Mouse (Mus musculus) NIH3T3 (cell line): Measurements from ENCODE around the gene Ttc30a1.
A peak's percentile ranks its signal among the peaks of the same experiment; 100 is the strongest.

Source experiments
- DNase-seq: peaks from one replicate; pipeline ENCODE4 v3.0.0-alpha.2; 2012; ENCODE audit warnings: low read depth

Gene Ttc30a1

DNA sequence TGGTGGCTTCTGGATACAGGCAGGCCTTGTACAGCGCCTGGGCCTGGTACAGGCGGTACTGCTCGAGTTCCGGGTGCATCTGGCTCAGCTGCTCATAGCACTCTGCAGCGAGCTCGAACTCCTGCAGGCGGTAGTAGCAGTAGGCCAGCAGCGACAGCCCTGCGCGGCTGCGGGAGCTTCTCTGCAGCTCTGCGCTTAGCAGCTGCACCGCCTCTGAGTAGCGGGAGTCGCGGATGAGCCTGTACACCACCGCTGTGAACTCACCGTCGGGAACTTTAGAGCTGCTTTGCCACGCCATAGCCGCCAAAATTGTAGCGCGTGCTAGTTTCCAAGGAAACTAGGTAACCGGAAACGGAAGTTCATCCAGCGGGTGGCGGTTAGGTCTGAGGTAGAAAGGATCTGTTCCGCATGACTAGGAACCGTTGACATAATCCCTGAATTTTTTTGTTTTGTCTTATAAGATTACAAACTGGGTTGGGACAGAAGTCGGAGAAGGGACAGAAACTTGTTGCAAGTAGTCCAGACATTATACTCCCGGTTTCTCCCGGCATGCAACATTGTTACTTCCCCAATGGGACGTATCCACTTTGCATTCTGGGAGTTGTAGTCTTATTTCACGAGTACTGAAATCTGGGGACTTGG lies at the start of gene Ttc30a1:
TSS of gene Ttc30a1 (minus strand) at position 528 of the 642 bp plus-strand sequence.
- peak; percentile 83 for DNase-seq

DNA sequence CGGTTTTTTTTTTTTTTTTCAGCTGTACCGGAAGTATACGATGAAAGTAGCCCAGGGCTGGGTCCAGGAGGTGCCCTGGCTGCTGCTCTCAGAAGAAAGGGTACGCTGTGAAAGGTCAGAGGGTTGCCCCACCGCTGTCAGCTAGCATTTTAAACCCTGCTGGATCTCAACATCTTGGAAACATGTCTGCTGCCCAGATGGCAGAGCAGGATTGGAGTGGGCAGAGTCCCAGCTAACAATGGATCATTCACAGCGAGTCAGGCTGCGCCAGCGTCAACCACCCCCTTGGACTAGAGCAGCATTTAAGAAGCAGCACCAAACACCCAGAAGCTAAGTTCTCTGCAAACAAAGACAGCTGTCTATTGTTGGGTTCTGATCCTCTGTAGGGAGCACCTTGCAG lies 48.3 kb upstream of the Ttc30a1 start:
- peak; percentile 11 for DNase-seq

DNA sequence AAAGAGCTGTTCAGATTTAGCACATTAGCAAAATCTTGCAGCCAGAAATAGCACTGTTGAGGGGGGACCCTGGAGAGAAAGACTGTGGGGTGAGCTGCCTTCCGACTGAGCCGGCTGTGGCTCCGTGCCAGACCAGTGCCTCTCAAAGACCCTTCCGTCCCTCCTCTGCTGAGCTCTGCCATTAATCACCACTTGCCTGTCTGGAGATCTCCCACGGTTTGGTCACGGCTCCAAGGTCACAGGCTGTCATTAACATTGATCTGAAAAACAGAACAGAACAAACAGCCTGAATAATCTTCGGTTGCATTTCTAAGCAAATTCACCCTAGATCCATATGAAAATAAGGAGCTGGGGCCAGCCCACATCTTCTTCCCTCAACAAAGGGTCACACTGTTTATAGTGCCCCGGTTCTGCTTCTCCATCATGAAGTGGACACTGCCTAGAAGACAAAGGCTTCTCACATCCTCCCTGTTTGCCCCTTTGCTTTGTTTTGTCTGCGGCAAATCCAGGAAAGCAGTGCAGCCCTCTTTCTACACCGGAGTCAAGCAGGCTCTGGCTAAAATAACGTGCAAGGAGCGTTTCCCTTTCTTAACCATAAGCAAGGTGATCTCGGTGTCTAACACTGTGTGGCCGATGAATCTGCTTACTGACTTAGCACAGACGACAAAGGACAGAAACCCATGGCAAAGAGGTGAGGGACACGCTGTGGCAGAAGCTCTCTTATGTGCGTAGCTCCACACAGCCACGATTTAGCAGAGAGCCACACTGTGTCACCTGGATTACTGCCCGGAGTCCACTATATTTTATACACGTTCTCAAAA lies 47.5 kb upstream of the Ttc30a1 start:
- no peak for DNase-seq

DNA sequence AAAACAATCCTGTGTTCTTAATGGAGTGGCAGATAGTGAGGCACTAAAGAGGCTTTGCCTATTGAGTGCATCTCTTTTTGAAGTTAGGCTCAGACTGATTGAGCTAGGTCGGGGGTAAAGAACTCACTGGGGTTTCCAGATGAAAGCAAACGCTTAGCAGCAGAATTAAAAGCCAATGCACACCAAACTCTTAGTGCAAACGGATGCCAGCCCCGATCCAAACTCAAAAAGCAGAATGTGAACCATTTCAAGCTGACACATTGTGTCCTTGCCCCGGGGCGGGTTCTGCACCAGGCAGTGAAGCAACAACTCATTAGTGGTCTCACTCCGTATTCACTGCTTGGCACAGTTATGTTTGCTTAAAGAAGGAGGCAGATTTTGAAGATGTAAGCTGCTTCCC lies 35.1 kb upstream of the Ttc30a1 start:
- peak; percentile 8 for DNase-seq

DNA sequence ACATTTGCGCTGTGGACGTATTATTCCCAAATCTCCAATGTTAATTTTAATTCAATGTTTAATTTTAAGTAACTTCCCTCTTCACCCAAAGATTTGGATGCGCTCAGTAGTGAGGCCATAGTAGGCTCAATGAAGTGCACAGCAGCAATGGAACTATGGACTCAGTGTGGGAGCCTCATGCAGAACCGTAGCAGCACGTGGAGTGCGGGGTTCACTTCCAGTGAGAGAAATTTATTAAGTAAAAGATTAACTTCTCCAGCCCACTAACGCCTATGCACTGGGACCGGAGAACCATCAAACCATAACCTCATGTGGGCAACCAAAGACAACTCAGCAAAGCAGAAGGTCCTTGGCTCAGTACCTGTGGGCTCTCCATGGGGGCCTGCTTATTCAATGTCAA lies 34.4 kb upstream of the Ttc30a1 start:
- DNase-seq = no peak

DNA sequence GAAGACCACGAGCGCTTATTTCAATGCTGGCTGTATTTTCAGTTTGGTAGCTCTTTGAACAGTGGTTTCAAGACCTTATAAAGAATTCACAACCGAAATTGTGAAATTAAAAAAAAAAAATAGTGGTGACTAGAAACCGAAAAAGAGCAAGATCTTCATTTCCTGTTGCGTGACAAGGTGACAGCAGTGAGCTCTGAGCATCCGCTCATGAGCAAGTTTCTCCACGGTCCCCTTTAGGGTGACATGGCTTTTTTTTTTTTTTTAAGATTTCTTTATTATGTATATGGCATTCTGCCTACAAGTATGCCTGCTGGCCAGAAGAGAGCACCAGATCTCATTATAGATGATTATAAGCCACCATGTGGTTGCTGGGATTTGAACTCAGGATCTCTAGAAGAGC lies 33.7 kb upstream of the Ttc30a1 start:
- DNase-seq = no peak

DNA sequence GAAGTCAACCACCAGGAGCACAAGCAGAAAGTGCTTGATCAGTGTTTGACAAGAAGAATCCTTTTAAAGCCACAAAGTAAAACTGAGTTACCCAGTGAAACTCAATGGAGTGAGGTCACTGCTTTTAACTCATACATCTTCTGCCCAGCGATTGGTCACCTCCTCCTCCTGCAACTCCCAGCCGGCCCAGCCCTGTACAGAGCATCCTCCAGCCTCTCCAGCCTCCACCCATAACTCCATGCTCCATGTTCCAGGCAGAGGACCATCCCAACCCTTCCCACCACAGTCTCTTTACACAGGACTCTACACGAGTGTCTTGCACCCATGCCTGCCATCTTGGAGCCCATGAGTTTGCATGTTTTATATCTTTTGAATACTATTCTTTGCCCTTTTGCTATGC lies 32.9 kb upstream of the Ttc30a1 start:
- no peak for DNase-seq

DNA sequence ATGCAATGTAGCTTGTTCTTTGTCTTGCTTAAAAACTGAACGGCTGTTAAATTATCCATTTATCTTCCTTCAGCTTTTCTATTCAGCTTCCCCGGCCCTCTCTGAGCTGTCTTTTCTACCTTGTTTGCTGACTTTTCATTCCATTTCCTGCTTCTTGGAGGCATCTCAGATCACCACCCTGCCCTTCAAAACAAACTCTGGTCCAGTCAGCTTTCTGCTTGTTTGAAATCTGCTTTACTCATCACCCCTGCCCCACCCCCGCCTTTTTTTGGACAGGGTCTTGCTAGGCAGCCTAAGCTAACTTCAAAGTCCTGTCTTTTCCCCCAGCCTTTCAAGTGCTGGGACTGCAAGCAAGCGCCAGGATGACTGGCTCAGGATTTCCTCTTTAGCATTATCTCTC lies 24.4 kb upstream of the Ttc30a1 start:
- DNase-seq = no peak

DNA sequence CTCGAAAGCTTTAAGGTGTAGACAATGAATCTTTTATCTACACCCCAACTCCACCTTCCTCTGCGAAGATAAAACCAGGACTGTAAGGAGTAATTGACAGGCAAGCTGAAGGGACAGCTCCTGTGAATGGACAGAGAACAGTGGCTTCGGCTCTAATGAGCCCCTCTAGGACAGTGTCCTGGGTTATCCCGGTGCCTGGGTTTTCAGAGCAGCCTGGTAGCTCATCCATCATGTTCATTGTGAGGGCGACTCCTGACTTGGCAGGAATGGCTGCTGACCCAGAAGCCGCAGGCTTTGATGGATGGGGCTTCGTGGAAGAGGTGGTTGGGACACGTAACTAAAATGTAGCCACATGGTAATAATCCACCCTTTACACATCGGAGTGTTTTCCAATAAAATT lies 21.1 kb upstream of the Ttc30a1 start:
- DNase-seq = no peak

DNA sequence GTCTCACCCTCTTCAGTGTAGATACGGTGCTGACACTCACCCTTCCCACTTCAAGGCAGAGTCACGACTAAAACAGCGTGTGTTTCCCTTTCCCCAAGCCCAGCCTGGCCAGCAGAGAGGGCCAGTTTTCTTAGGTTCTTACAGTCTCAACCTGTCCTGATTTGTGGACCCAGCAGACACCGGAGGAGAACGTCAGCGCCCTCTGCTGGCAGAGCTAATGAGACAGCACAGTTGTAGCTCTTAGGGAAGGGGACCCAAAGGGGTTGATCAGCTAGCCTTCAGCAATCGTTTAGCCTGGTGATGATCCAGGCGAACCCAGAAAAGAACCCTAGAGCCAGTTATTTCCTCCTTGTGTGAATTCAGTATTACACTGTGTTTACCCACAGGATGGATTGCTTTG lies 19.6 kb upstream of the Ttc30a1 start:
- DNase-seq = peak; percentile 79

DNA sequence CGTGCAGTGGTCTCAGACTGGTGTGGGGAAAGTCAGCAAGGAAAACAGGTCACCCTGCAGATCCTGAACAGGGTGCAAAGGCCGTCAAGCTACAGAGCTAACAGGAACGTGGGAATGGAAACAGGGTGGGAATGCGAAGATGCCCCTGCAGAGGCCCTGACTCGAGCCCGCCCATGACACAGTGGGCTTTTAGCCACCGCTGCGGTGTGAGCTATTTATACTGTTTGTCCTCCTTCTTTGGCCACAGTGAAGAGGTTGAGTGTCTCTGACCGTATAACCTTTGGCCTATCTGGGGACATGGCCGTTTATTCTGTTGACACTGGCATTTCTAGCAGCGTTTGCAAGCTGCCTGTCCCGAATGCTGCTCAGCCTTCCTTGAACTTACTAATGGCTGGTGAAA lies 17.9 kb upstream of the Ttc30a1 start:
- no peak for DNase-seq

DNA sequence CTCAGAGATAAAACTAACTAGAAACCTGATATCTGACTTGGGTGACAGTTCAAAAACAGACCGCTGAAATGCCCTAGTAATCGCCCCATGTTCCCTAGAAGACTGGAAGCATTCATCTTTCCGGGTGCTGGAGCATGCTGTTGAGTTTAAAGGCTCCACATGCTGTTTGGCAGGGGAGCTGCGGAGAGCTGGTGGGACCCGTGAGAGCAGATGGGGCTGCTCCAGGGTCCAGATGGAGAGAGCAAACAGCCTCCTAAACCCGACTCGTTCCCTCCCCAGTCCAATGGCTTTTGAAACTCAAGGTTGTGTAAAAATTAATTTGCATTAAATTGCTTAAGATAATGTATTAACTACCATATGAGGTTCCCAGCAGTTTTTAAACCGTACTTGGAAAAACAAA lies 16.9 kb upstream of the Ttc30a1 start:
- no peak for DNase-seq

DNA sequence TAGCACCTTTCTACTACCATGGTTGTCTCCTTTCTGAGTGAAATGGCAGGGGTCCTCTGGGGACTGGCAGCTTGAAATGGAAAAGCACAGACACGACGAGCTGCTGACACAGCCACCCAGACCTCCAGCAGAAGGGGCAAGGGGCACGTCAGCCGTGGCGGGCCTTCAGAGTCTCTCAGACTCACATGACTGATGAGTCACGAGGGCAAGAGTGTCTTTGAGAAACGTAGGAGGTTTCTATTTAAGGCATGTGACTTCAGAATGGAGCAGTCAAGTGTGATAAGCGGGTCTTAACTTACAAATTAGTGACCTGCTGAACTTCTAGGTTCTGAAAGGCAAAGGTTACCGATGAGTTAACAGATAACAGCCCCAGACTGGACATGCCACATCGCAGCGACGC lies 16.0 kb upstream of the Ttc30a1 start:
- DNase-seq = peak; percentile 58

DNA sequence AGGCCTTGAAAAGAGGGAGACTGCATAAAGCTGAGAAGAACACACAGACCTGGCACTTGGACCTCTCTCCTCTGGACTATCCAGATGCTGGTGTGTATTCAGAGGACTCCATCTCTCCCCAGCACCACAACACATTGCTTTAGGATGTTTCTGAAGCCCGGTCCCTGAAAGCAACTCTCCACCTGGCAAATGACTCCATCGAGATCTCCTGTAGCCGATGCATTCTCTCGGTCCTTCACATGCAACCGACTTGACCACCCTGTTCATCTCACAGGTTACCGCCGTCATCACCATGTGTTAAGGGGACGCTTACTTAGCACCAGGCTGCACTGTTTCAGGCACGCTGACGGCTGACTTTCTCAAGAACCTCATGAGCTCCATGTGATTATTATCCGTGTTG lies 13.1 kb upstream of the Ttc30a1 start:
- no peak for DNase-seq

DNA sequence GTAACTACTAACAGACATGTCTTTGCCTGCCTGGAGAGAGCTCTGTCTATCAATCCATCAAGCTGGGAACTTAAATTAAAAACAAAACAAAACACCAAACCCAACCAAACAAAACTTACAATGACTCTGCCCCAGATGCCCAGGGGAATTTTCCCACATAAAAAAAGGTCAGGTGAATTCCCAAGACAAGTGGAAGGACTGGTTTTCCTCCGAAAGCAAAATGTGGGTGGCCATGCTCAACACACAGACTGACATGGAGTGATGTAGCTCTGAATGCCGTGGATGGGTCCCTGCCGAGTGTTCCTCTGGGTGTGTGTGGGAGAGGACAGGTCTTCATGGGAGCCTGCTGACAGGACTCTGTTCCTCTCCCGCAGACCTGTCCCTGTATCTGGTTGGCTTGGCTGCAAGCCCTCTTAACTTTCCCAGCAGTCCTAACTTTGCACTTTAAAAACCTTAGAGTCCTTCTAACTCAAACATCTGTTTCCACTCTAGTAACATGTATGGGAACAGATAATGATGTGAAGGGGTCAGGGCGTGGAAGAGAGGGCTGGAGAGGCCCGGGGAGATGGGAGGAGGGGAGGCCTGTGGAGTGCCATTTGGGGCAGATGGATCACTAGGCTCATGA lies 9.9 kb upstream of the Ttc30a1 start:
- peak; percentile 35 for DNase-seq

DNA sequence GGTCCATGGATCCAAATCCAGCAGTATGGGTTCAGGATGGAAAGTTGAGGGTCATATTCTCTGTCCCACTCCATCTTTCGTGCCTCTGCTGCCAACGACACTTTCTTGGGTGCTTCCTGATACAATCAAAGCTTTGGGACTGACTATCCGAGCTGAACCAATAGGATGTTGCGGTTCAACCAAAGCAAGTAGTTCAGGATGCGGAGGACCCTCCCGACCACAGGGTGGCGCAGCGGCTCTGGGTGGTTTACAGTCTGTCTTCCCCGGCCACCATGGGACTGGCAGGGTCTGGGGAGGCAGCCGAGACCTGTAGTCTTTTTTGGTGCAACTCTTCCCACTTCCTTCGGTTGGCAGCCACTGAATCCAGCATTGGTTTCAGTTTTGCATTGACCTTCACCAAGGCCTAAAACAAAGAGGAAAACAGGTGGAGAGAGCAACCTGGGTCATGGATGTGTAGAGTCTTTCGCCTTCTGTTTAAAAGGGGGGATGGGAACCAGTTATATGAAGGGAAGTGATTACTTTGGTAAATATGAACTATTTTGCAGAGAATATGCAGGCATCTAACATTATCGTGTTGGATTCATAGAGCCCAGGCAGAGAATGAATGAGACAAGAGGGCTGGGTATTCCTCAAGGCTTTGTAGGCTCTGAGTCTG lies 9.2 kb upstream of the Ttc30a1 start:
- peak; percentile 67 for DNase-seq

DNA sequence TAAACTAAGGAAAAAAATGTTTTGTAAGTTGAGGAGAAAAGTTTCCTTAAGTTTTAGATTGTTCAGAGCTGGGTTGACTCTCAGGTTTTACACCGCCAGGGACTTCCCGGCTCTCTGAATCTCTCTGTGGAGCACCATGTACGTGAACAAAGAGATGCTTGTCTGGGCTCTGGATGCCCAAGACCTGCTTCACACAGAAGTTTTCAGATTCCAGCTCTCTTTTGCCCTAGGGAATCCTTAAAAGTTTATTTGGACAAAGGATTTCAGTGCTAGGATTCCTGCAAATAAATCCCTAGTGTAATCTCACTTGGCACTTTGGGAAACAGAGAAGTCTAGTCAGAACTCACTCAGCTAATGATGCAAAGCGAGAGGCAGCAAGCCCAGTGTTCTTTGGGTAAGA lies 7.9 kb upstream of the Ttc30a1 start:
- DNase-seq = peak; percentile 47

DNA sequence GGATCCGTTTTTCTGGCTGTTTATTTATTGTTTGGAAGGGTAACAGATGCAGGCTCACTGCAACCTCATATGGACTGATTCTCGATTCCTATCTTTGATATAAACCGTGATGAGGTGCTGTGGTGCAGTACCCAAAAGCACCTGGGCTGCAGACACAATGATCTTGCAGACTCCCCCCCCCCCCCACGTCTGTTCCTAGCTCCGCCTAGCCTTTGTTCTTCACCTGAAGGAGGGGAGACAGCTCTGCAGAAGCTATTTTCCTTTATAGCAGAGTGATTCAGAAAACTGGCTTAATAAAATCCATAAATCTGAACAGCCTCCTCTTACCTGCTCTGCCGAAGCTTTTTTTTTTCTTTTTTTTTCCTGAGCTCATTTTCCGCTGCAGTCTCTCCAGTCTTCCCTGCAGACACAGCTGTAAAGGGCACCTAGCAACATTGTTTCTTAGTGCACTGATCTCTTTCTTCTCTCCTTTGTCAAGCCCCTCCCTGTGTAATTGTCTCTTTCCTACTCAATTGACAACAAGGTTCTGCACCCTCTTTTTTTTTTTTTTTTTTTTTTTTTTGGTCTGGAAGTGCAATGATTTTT lies 7.1 kb upstream of the Ttc30a1 start:
- DNase-seq = no peak

DNA sequence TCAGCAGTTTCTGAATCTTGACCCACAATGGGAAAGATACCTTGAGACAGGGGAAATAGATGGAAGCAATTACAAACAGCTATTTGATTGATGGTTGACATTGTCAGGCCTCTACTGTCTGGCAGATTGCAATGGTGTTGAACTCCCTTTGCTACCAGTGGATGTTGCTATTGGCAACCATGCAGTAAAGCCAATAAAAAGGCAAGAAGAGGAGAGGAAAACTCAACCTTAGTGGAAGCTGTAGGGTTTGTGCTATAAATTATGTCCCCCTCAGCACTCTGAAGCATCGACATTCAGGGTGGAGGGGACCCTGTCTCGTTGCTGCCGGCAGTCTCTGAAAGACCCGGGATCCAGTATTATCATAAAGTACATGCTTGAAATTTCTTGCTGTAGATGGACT lies 6.6 kb upstream of the Ttc30a1 start:
- peak; percentile 10 for DNase-seq

DNA sequence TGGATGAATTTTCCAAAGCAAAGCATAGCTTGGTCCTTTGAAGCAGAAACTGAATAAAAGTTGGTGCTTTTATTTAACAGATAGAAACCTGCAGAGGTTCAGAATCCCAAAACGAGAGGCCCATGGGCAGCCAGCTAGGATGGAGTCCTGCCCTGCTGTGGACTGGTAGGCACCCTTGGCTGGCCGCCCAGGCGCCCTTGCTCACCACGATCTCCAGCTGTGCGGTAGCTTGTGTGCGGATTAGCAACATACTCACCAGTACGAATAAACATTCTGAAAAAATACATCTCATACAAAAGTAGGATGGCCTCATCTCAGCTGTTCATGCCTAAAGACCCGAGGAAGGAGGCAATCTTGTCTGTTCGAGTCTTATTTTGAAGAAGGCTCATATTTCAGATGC lies 6.0 kb upstream of the Ttc30a1 start:
- peak; percentile 46 for DNase-seq

DNA sequence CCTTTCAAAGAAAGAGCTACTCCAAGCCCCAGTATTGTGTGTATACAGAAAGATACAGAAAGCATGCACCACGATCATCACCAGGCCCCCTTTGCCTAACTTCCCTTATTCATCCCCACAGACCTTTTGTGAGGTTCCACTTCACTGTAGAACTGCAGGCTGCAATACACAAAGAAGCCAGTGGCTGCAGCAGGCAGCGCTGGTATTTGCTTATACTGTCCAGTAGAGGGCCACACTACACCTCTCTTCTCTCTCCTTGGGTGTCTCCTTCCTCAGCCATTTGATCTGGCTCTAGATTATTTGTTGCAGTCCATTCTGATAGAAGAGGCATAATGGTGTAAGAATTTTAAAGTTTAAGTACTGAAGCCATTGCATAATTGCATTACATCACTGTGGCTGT lies 3.4 kb upstream of the Ttc30a1 start:
- DNase-seq = peak; percentile 85

DNA sequence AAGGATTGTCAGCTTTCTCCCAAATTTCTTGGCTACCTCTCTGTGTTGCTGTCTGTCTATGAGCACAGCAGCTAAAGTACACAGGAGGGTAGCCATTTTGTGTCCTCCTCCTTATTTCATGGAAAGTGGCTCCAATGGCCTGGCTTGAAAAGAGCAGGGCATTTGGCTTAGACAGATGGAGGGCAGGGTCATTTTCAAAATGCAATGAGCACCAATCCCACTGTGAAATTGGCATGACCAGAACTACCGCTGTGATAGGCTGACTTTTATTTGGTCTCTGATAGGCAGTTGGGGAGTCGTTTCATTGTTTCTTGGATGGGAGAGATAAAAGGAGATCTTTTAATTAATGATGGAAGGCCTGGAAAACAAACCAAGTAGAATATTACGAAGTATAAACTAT lies 2.1 kb upstream of the Ttc30a1 start:
- no peak for DNase-seq
